ENCODE assay signal across 27 mouse cellular contexts in genomic region chr2:167435631-167436030, GRCm38 (mm10). TPM values are rescaled to one million over a fixed set of nuclear protein-coding genes. Genes with fewer than 3 reads are reported as not detected.
DNase-seq lines count a peak whose midpoint lies in the region; ATAC-seq lines count a peak whose summit lies in the region.
"Had no signal": no experiment of that assay in that cellular context is flagged by ENCODE, and none has a peak within 500 bp of the region (broad histone marks: within the 10 kb centered on the region; RNA-seq: fewer than 3 reads in every experiment).

No protein-coding gene starts in this region.

- no peaks in the 10 kb centered on the region for H3K9me3 ChIP-seq in kidney, embryonic 15.5 days (replicated peaks)
- H3K9me3 ChIP-seq in kidney, embryonic 16.5 days (ENCODE audit: low read length) = no peaks in the 10 kb centered on the region
- H3K9me3 ChIP-seq: embryonic facial prominence, embryonic 12.5 days; embryonic facial prominence, embryonic 15.5 days; heart, embryonic 12.5 days; heart, embryonic 15.5 days; hindbrain, embryonic 10.5 days; hindbrain, embryonic 13.5 days had no signal

- no peaks in the 10 kb centered on the region for H3K4me1 ChIP-seq in kidney, embryonic 15.5 days
- no peaks in the 10 kb centered on the region for H3K4me1 ChIP-seq in kidney, embryonic 16.5 days (ENCODE audit: insufficient read depth, low read length)
- H3K4me1 ChIP-seq: embryonic facial prominence, embryonic 12.5 days; embryonic facial prominence, embryonic 15.5 days; heart, embryonic 12.5 days; heart, embryonic 15.5 days; hindbrain, embryonic 13.5 days had no signal

- no peak overlapping the region for H3K4me3 ChIP-seq in kidney, embryonic 15.5 days (replicated peaks)
- H3K4me3 ChIP-seq in kidney, embryonic 16.5 days (ENCODE audit: low read length) = no peak overlapping the region
- H3K4me3 ChIP-seq: embryonic facial prominence, embryonic 12.5 days; embryonic facial prominence, embryonic 15.5 days; heart, embryonic 12.5 days; heart, embryonic 15.5 days; hindbrain, embryonic 10.5 days; hindbrain, embryonic 13.5 days had no signal

- no peak overlapping the region for H3K9ac ChIP-seq in kidney, embryonic 15.5 days
- no peak overlapping the region for H3K9ac ChIP-seq in kidney, embryonic 16.5 days (replicated peaks; ENCODE audit: low read length)
- H3K9ac ChIP-seq: embryonic facial prominence, embryonic 12.5 days; embryonic facial prominence, embryonic 15.5 days; forebrain, postnatal 0 days; heart, embryonic 12.5 days; heart, embryonic 15.5 days; hindbrain, embryonic 13.5 days had no signal

- H3K27me3 ChIP-seq in kidney, embryonic 15.5 days = no peaks in the 10 kb centered on the region
- H3K27me3 ChIP-seq in kidney, embryonic 16.5 days (ENCODE audit: insufficient read depth, low read length) = no peaks in the 10 kb centered on the region
- H3K27me3 ChIP-seq: CH12.LX; embryonic facial prominence, embryonic 12.5 days; embryonic facial prominence, embryonic 15.5 days; heart, embryonic 12.5 days; heart, embryonic 15.5 days; hindbrain, embryonic 13.5 days; Patski had no signal

- H3K36me3 ChIP-seq in kidney, embryonic 15.5 days = peaks cover 82% of the 10 kb centered on the region
- peaks cover 12% of the 10 kb centered on the region; the same call in 1 of the 2 replicates for H3K36me3 ChIP-seq in kidney, embryonic 16.5 days (ENCODE audit: insufficient read depth, low read length)

- no peak overlapping the region for H3K4me2 ChIP-seq in kidney, embryonic 15.5 days
- no peak overlapping the region for H3K4me2 ChIP-seq in kidney, embryonic 16.5 days (replicated peaks; ENCODE audit: low read depth, low read length)
- H3K4me2 ChIP-seq: embryonic facial prominence, embryonic 12.5 days; embryonic facial prominence, embryonic 15.5 days; heart, embryonic 12.5 days; heart, embryonic 15.5 days; hindbrain, embryonic 13.5 days had no signal

- H3K27ac ChIP-seq in kidney, embryonic 15.5 days = no peak overlapping the region
- no peak overlapping the region for H3K27ac ChIP-seq in kidney, embryonic 16.5 days (ENCODE audit: low read length)
- H3K27ac ChIP-seq: embryonic facial prominence, embryonic 12.5 days; embryonic facial prominence, embryonic 15.5 days; heart, embryonic 15.5 days; hindbrain, embryonic 10.5 days; hindbrain, embryonic 13.5 days had no signal

- no peak for ATAC-seq in kidney, embryonic 15.5 days (replicated peaks; ENCODE audit: low FRiP score)
- ATAC-seq in kidney, embryonic 16.5 days (ENCODE audit: low FRiP score, low TSS enrichment) = no peak
- ATAC-seq: forebrain, embryonic 14.5 days; forebrain, postnatal 0 days; Patski had no signal

- DNase-seq in kidney, adult 18-20 months = peak; percentile 50
- peak; percentile 89 for DNase-seq in kidney, adult 9 months
- DNase-seq in kidney, postnatal 14 days = peak; percentile 64
- DNase-seq in kidney, postnatal 36 days = peak; percentile 62 to 65
- no peak for DNase-seq in adrenal gland, adult 18-20 months (ENCODE audit: low spot score in 2 of 2)
- DNase-seq: adrenal gland, adult 2 months; adrenal gland, postnatal 14 days; B cell, adult 2 months; cerebellum, adult 11 months; cerebellum, adult 2 months; cerebellum, adult 9-11 months; forebrain, postnatal 0 days; gastrocnemius, postnatal 25 days; heart, adult 18-20 months; heart, postnatal 10 days; heart, postnatal 36 days had no signal

- 92% methylated on average over 2 of the region's 2 CpGs for WGBS in kidney, embryonic 15.5 days
- WGBS in kidney, embryonic 16.5 days = 96% methylated on average over 2 of the region's 2 CpGs

RNA-seq across cellular contexts. Expression of gene Slc9a8, which starts 14.1 kb away (rescaled TPM):
- polyA plus RNA-seq in kidney, embryonic 15.5 days (2015; fragmentation: Nextera tagmentation; extraction: Ambion mirVana) = 21.9 and 27.1 TPM in 2 replicates
- 20.7 and 25.7 TPM in 2 replicates for polyA plus RNA-seq in kidney, embryonic 16.5 days (2015; fragmentation: Nextera tagmentation; extraction: Ambion mirVana)
- total RNA-seq in adrenal gland, adult 18-20 months (2021) = 10 to 100 TPM; 32.6 to 33.1 TPM

RNA-seq across cellular contexts. Expression of gene Rnf114, which starts 56.8 kb away (rescaled TPM):
- 89.9 and 91.9 TPM in 2 replicates for polyA plus RNA-seq in kidney, embryonic 15.5 days (2015; fragmentation: Nextera tagmentation; extraction: Ambion mirVana)
- polyA plus RNA-seq in kidney, embryonic 16.5 days (2015; fragmentation: Nextera tagmentation; extraction: Ambion mirVana) = 104 and 108 TPM in 2 replicates
- 100 to 1,000 TPM in 1 of 2 experiments, 10 to 100 TPM in 1; 88.3 to 103 TPM for total RNA-seq in adrenal gland, adult 18-20 months (2021)

RNA-seq across cellular contexts. Expression of gene Spata2, which starts 57.1 kb away (rescaled TPM):
- polyA plus RNA-seq in kidney, embryonic 15.5 days (2015; fragmentation: Nextera tagmentation; extraction: Ambion mirVana) = 17.8 and 17.9 TPM in 2 replicates
- 18.3 and 21.2 TPM in 2 replicates for polyA plus RNA-seq in kidney, embryonic 16.5 days (2015; fragmentation: Nextera tagmentation; extraction: Ambion mirVana)
- 10 to 100 TPM; 41.1 to 42.8 TPM for total RNA-seq in adrenal gland, adult 18-20 months (2021)

Comparison
In these comparisons a context has a peak if more than half of its experiments do, and no peak if none do; other contexts are left out.
1. DNase-seq: peak in kidney, adult 18-20 months (single experiment), kidney, adult 9 months (single experiment), kidney, postnatal 14 days (single experiment) and kidney, postnatal 36 days (2 of 2); none in adrenal gland, adult 18-20 months (0 of 2).